Mouse (Mus musculus) cerebellum, adult 9-11 months (tissue): ENCODE measurements around the gene Ergic1.

Experiments
- DNase-seq: peaks from one replicate; pipeline ENCODE4 v3.0.0; 2022

The Ergic1 gene

GRCm38 (mm10) chr17:26601514-26601913 is 40.2 kb downstream of the Ergic1 start:
- DNase-seq, result no peak

- no peak for DNase-seq
Observed at GRCm38 (mm10) chr17:26601926-26602325, 40.6 kb downstream of the Ergic1 start.

- peak; percentile 69 for DNase-seq
Observed at GRCm38 (mm10) chr17:26602371-26602885, 41.1 kb downstream of the Ergic1 start.

GRCm38 (mm10) chr17:26603311-26603710 is 42.0 kb downstream of the Ergic1 start:
- no peak for DNase-seq

- DNase-seq, result no peak
Observed at GRCm38 (mm10) chr17:26605636-26606035, 44.3 kb downstream of the Ergic1 start.

- no peak for DNase-seq
Observed at GRCm38 (mm10) chr17:26606516-26606915, 45.2 kb downstream of the Ergic1 start.

GRCm38 (mm10) chr17:26608348-26608747 is 47.1 kb downstream of the Ergic1 start:
- DNase-seq, result no peak

- no peak for DNase-seq
Observed at GRCm38 (mm10) chr17:26608877-26609276, 47.6 kb downstream of the Ergic1 start.

GRCm38 (mm10) chr17:26609820-26610219 is 48.5 kb downstream of the Ergic1 start:
- no peak for DNase-seq

GRCm38 (mm10) chr17:26611328-26611727 is 50.0 kb downstream of the Ergic1 start:
- DNase-seq, result no peak

- DNase-seq, result no peak
Observed at GRCm38 (mm10) chr17:26611918-26612317, 50.6 kb downstream of the Ergic1 start.

GRCm38 (mm10) chr17:26614286-26614685 is 53.0 kb downstream of the Ergic1 start:
- DNase-seq, result no peak

GRCm38 (mm10) chr17:26614708-26615486 is 53.6 kb downstream of the Ergic1 start:
- no peak for DNase-seq

- DNase-seq, result no peak
Observed at GRCm38 (mm10) chr17:26616696-26617095, 55.4 kb downstream of the Ergic1 start.

- DNase-seq, result no peak
Observed at GRCm38 (mm10) chr17:26618498-26618897, 57.2 kb downstream of the Ergic1 start.

GRCm38 (mm10) chr17:26619577-26619976 is 58.3 kb downstream of the Ergic1 start:
- DNase-seq, result peak; percentile 63

- no peak for DNase-seq
Observed at GRCm38 (mm10) chr17:26620292-26620691, 59.0 kb downstream of the Ergic1 start.

- peak; percentile 95 for DNase-seq
Observed at GRCm38 (mm10) chr17:26620786-26621766, 59.8 kb downstream of the Ergic1 start.

GRCm38 (mm10) chr17:26621912-26622311 is 60.6 kb downstream of the Ergic1 start:
- DNase-seq, result no peak

- DNase-seq, result no peak
Observed at GRCm38 (mm10) chr17:26623991-26624390, 62.7 kb downstream of the Ergic1 start.

GRCm38 (mm10) chr17:26624999-26625398 is 63.7 kb downstream of the Ergic1 start:
- DNase-seq, result no peak

GRCm38 (mm10) chr17:26625521-26626010 is 64.3 kb downstream of the Ergic1 start:
- no peak for DNase-seq

GRCm38 (mm10) chr17:26628479-26628878 is 67.2 kb downstream of the Ergic1 start:
- no peak for DNase-seq
